Mouse (Mus musculus) cortical plate, adult 2 months (tissue): ENCODE data around the gene Rab5c. TPM values are rescaled to one million over a fixed set of nuclear protein-coding genes. Genes with fewer than 3 reads are reported as not detected.

ENCODE experiments used
- H3K27ac ChIP-seq: fragments of 200-500 bp; 2 replicates; pipeline ENCODE4 v1.5.1; 2012; ENCODE audit warnings: low read length, control low read depth, inconsistent platforms; ENCODE audit not compliant: insufficient read depth
- H3K4me1 ChIP-seq: fragments of 200-500 bp; 2 replicates; pipeline ENCODE4 v1.6.1; 2011; ENCODE audit warnings: low read length; ENCODE audit not compliant: control insufficient read depth, insufficient read depth
- H3K4me3 ChIP-seq: fragments of 200-500 bp; 2 replicates; pipeline ENCODE4 v1.5.1; 2011; ENCODE audit warnings: mild to moderate bottlenecking, low read length, control low read depth; ENCODE audit not compliant: insufficient read depth
- CTCF ChIP-seq: fragments of 200-500 bp; IDR thresholded peaks from 2 replicates; pipeline ENCODE4 v1.5.1; 2011; ENCODE audit warnings: mild to moderate bottlenecking, control low read depth, low read length; ENCODE audit not compliant: insufficient read depth; ENCODE audit errors: extremely low read depth
- POLR2A ChIP-seq: fragments of 200-500 bp; IDR thresholded peaks from 2 replicates; pipeline ENCODE4 v1.6.1; 2011; ENCODE audit warnings: mild to moderate bottlenecking, low read length, control low read depth; ENCODE audit not compliant: insufficient read depth; ENCODE audit errors: extremely low read depth
- polyA plus RNA-seq: library from polyadenylated mRNA; depleted of rRNA; stranded (reverse); fragments of >200 nt; gene quantifications from 2 replicates; pipeline ENCODE4 v1.2.3, GENCODE M21; 2012

Rab5c gene
- polyA plus RNA-seq, 1 experiment = 207 TPM

DNA sequence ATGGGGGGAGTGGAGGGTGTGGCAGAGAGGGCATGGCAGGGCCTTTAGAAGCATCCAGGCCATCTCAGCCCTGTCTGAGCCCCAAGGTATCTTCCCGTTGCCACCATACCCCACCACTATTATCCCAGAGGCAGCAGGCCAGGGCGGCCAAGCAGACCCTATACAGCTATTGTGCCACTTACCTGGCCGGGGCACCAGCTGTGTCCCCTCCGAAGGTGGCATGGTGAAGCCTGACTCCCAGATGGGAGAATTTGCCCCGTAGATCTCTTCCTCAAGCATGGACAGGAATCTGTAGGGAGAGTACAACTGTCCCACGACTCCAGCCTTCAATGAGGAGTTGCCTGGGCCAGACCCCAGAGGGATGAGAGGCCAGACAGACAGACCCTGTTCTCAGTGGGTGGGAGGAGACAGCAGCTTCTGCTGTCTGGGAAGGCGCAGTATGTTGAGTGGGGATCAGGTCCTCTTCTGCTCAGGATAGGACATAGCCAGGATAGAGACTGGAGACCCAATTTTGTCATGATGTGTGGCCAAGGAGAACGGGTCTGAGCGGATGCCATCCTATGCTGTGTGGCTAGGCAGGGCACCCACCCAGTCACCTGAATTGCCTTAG, 28.7 kb downstream of the Rab5c start:
- H3K4me3 ChIP-seq = no peak overlapping the region
- TF ChIP-seq POLR2A (no peak), CTCF (no peak)
- peaks cover 5% of the 10 kb centered on the region; the same call in 1 of the 2 replicates for H3K4me1 ChIP-seq
- H3K27ac ChIP-seq = no peak overlapping the region

DNA sequence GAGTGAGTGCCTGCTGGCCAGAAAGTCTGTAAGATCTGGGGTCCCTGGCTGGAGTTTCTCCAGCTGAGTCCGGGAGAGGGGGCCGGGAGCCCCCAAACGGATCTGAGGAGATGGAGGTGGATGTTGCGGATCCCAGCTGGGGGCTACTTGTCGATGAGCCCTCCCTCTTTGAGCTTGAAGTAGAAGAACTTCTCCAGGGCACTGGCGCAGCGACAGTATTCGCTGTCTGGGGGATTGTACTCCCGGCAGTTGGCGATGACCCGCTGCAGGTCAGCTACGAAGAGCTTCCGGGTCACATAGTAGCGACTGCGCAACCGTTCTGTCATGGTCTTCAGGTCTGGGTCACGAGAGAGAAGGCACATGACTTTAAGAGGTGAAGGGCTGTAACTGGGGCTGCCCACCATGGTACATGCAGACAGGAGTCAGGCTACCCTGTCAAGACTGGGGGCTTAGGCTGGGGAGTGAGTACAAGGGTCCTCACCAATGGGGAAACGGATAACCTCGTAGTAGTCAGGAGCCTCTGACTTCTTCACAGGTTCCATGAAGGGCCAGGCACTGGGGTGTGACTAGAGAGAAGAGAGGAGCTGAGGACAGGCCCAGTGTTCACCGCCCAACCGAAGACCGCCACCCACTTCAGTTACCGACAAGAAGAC, 32.8 kb downstream of the Rab5c start:
- H3K4me3 ChIP-seq = no peak overlapping the region
- H3K27ac ChIP-seq = no peak overlapping the region
- no peaks in the 10 kb centered on the region for H3K4me1 ChIP-seq
- TF ChIP-seq CTCF (no peak), POLR2A (no peak)

DNA sequence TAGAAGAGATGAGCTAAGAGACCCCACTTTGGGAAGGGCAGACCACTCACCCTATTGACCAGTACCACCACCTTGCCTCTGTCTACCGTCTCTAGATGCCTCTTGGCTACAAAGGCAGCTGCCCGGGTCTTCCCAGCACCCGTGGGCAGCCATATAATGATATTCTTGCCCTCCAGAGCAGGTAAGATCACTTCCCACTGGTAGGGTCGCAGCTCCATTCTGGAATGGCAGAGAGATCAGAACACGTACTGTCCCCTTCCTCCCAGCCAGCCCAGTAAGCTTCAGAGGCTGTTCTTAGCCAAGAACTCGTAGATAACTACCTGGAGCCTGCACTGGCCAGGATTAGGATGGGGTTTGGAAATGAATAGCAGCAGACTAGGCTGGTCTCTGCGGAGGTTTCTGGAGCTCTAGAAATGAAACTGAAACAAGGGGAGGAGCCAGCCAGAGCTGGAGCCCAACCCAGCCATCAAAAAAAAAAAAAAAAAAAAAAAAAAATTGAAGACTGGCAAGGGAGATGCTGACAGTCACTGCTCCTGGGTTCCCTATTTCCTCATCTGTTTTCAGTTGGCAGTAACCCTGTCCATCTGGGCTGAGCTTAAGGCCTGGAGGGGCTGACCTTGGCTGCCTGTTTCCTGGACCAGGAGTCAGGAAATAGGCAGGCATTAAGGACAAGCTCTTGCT, 34.0 kb downstream of the Rab5c start, which contains the start of gene Dhx58:
Dhx58 (minus strand) TSS at position 421 of the 681 bp plus-strand sequence.
- TF ChIP-seq CTCF = no peak
- no peak for TF ChIP-seq POLR2A
- Histone ChIP-seq H3K4me3 (no peak within 1 kb of the TSS), H3K27ac (no peak within 1 kb of the TSS), H3K4me1 (no peaks in the 10 kb centered on the region)

DNA sequence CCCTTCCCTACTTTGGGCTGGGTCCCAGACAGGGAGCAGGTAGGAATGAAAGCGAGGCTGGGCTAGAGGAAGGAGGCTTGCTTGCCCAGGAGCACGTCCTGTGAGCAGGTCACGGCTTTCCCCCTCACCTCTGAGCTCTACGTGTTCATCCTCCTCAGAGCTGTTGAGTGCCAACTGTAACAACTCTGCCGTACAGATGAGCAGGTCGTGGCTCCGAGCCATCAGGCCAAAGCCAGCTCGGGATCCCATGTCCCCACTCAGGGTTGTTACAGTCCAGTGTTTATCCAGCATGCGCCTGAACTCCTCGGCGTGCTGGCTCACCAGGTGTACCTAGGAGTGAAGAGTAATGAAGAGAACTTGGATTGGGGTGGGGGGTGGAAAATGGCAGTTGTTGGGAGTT, 34.6 kb downstream of the Rab5c start:
- Histone ChIP-seq H3K27ac (no peak overlapping the region), H3K4me3 (no peak overlapping the region), H3K4me1 (no peaks in the 10 kb centered on the region)
- TF ChIP-seq CTCF (no peak), POLR2A (no peak)

- no peak overlapping the region for H3K27ac ChIP-seq
- H3K4me3 ChIP-seq = no peak overlapping the region
- TF ChIP-seq CTCF = no peak
- no peak for TF ChIP-seq POLR2A
- no peaks in the 10 kb centered on the region for H3K4me1 ChIP-seq
Measured at GRCm38 (mm10) chr11:100702906-100703305, 35.1 kb downstream of the Rab5c start.

DNA sequence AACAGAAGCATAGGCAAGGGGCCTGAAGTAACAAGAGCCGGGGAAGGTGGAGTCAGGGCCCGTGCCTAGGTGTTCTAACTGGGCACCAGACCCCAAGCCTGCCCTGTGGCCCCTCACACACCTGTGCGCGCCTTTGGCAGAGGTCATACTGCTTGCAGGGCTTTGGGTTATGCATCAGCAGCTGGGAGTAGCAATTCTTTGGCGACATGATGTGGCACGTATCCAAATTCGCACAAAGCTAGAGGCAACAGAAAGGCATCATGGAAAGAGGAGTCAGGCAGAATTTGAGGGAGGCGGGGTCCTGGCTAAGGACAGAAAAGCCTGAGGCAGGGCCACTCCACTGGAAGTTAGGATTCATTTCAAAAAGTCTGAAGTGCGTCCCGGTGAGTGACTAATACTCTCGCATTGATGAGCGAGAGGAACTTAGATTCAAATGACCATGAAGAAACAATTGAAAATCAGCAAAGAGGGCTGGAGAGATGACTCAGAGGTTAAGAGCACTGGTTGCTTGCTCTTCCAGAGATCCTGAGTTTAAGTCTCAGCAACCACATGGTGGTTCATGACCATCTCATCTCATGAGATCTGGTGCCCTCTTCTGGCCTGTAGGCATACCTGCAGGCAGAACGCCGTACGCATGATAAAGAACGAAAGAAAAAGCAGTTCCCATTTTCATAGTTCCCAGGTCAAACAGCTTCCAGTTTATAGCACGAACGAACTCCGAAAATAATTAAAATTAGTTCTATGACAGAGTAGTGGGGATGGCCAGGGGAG, 35.7 kb downstream of the Rab5c start:
- Histone ChIP-seq H3K27ac (no peak overlapping the region), H3K4me3 (no peak overlapping the region), H3K4me1 (no peaks in the 10 kb centered on the region)
- peak; percentile 99 for TF ChIP-seq CTCF
- TF ChIP-seq POLR2A = no peak

GRCm38 (mm10) chr11:100701301-100701700, 36.7 kb downstream of the Rab5c start:
- Histone ChIP-seq H3K4me1 (no peaks in the 10 kb centered on the region), H3K4me3 (no peak overlapping the region), H3K27ac (no peak overlapping the region)
- TF ChIP-seq POLR2A = no peak
- TF ChIP-seq CTCF = no peak

DNA sequence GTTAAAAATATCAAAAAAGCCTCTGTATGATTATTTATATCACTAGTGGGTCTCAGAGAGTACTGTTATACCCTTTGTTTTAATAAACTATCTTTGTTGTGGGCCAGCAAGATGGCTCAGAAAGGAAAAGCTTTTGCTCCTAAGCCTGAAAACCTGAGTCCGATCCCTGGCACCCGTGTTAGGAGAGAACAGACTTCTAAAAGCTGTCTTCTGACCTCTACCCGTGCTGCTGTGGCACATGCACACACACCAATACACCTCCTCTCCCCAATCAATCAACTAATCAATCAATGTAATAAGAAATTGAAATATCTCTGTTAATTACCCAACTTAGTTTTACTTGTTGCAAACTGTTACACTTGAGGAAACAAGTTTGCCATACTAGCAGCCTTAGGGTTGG, 37.3 kb downstream of the Rab5c start:
- TF ChIP-seq POLR2A = no peak
- TF ChIP-seq CTCF = no peak
- H3K27ac ChIP-seq = no peak overlapping the region
- H3K4me1 ChIP-seq = no peaks in the 10 kb centered on the region
- no peak overlapping the region for H3K4me3 ChIP-seq

- no peak for TF ChIP-seq CTCF
- no peak for TF ChIP-seq POLR2A
- Histone ChIP-seq H3K4me1 (no peaks in the 10 kb centered on the region), H3K27ac (no peak overlapping the region), H3K4me3 (no peak overlapping the region)
Measured at GRCm38 (mm10) chr11:100697921-100698320, 40.1 kb downstream of the Rab5c start.
